Mouse (Mus musculus): ENCODE measurements around the gene Slc13a1.
A peak's percentile ranks its signal among the peaks of the same experiment; 100 is the strongest.
"Not testable (repeated sequence)": the region's sequence is repeated elsewhere in the genome, so short reads cannot be mapped to it uniquely, and the experiment has no call there.

Slc13a1 gene

DNA sequence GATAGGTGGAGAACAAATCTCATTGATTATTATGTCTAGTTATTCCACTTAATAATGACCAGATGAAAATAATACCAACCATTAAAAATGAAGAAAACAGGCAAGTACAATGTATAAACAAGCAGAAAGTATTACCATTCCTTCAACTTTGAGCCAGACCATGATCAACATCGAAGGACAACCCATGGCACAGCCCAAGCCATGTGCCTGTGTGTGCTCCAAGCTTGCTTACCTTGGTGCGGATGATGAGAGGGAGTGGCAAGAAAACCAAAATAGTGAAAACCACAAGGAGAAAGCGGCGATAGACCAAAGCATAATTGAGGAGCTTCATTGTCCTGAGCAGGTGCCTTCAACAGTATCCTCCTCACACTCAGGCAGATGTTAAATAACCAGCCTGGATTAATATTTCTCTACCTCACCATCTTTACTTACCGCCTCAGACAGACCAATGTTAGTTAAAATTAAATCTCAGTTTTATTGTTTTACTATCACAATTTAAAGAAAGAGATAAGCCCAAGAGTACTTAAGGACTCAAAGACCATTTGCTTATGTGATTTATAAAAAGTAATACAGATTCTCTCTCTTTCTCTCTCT is at the start of gene Slc13a1:
Gene Slc13a1 (minus strand): TSS at position 359 of the 594 bp plus-strand sequence.
- DNase-seq = no peak

DNA sequence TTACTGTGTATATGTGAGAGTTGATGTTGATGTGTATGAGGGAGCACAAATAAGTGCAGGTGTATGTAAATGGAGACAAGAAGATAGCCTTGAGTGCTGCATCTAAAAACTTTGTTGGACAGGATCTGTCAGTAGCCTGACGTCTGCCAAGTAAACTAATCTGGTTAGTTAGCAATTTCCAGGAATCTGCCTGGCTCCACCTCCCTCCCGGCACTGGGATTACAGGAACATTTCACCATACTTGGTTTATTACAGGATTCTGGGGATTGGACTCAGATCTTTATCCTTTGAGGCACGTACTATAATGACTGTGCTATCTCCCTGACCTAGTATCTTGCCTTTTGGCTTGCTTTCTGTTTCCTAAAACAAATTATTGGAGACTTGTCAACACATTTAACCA is 40.0 kb upstream of the Slc13a1 start:
- no peak for DNase-seq

DNA sequence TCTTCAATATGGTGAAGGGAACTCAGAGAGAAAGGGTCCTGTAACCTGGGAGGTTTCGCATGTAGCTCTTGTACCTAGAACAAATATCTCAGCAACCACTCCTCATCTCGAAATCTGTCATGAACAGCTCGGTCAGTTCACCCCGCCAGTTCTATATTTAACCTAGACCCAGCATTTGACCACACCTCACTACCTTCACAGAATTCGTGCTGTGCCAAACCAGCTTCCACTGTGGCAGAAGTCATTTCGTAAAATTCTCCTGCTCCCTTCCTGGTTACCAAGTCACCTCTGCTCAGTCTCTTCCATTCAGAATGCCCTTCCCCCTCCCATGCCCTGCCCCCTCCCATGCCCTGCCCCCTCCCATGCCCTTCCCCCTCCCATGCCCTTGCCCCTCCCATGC is 34.3 kb upstream of the Slc13a1 start:
- peak; percentile 12 to 21 for DNase-seq

- DNase-seq = peak; percentile 30 to 36
These were observed 33.0 kb upstream of the Slc13a1 start for GRCm38 (mm10) chr6:24200644-24201484.

DNA sequence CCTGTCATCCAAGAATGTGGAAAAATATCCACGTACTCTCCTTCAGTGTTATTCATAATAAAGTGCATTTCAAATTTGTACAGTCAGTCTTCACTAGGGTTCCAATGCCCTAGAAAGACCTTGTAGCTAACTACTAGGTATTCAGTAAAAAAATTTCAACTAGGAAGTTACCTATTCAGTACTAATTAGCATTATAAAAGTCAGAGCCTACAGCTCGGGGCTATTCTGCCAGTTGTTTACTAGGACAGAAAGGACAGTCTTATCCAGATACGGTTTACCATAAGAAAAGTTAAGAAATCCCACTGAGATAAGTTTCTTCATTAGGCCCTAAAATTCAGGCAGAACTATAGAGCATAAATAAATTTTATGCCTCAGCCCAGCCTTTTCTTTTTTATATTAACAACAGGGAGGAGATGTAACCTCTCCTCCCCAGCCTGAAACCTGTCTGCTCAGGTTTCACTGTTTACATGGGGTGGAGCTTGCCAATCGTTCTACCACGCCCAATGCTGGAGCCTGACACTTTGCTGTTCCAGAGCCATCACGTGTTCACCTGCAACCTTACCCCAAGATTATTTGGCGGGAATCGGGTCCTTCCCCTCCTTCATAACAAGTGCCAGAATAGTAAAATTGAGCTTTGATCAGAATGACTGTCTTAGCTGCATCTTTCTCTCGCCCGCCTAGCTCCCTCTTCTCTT is 29.8 kb upstream of the Slc13a1 start:
- DNase-seq = not testable (repeated sequence)

- not testable (repeated sequence) for DNase-seq
These were observed 28.5 kb upstream of the Slc13a1 start for GRCm38 (mm10) chr6:24196406-24196805.

GRCm38 (mm10) chr6:24183439-24183838 is 15.5 kb upstream of the Slc13a1 start:
- DNase-seq = no peak

- peak; percentile 65 to 68 for DNase-seq
These were observed 7.5 kb upstream of the Slc13a1 start for GRCm38 (mm10) chr6:24175393-24175792.

GRCm38 (mm10) chr6:24173951-24174350 is 6.1 kb upstream of the Slc13a1 start:
- no peak for DNase-seq

- peak; percentile 30 to 43 for DNase-seq
These were observed 4.8 kb upstream of the Slc13a1 start for GRCm38 (mm10) chr6:24172736-24173135.

DNA sequence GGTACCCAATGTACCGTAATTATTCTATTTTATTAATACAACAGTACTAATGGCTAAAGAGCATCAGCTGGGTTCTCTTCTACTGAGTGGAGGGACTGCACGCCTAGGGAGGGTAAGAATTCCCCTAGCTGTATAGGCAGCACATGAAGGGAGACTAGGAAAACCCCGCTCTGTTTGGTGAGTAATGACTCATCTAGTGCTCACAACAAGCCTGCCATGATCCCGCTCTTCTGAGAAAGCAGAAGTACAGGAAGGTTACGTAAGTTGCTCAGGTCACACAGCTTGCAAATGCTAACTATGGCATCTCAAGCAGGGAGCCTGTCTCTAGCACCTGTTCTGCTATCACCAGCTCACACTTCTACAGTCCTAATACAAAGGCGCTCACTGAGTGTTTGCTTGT is 1.1 kb downstream of the Slc13a1 start:
- DNase-seq = peak; percentile 49 to 65

DNA sequence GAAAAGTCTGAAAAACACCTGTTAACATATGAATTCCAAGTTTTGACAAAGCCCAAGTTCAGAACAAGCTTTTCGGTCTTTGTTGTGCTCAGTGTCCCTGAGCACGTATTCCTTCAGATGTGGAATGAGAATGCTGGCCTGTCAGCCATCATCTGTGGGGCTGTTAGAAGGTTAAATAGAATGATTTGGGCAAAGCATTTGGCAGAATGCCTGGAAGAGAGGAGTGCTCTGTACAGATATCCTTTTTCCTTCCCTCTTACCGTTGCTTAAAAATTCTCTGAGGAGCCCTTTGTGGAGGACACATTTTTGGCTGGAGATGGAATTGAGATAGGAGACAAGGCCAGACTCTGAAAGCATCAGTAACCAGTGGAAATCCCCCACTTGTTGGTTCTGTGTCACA is 2.6 kb downstream of the Slc13a1 start:
- DNase-seq = no peak

GRCm38 (mm10) chr6:24159795-24160194 is 8.1 kb downstream of the Slc13a1 start:
- no peak for DNase-seq

GRCm38 (mm10) chr6:24154901-24155300 is 13.0 kb downstream of the Slc13a1 start:
- no peak for DNase-seq

- DNase-seq = no peak
These were observed 34.9 kb downstream of the Slc13a1 start for GRCm38 (mm10) chr6:24132951-24133350.

- no peak for DNase-seq
These were observed 45.3 kb downstream of the Slc13a1 start for GRCm38 (mm10) chr6:24122632-24123031.

- DNase-seq = peak; percentile 49
These were observed 56.3 kb downstream of the Slc13a1 start for GRCm38 (mm10) chr6:24111614-24112013.

- peak; percentile 63 to 72 for DNase-seq
These were observed 59.4 kb downstream of the Slc13a1 start for GRCm38 (mm10) chr6:24108471-24108870.

DNA sequence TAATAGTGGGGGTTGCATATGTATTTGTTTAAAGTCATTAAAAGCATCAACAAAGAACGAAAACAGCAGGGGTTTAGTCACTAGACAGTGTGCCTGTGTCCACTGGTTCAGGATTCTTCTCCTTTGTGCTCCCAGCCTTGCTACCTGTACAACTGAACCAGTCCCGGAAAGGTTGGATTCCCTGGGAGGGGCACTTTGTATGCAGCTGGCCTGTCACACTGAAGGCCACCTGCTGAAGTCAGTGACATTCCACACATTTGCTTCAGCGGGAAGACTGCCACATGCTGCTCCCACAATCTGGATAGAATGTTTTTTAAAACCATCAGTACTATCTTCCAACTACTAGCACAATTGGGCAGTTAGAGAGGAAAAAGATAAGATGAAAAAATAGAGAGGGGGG is 61.7 kb downstream of the Slc13a1 start:
- DNase-seq = peak; percentile 88 to 91

DNA sequence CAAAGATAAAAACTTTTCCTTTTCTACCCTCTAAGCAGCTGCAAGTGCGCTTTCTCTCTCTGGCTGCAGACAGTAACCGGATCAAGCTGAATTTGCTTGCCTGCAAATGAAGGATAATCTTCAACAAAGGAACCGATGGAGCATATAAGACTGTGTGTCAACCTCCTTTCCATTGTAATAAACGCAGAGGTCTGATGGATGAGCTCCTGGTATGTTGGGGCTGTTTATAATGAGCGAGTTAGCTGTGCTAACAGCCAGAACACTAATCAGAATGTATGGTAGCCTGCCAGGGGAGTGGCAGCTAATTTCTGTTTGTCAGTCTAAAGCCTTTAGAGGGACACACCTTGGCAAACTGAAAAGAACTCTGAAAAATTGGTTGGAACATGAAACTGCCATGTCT is 62.2 kb downstream of the Slc13a1 start:
- peak; percentile 29 to 50 for DNase-seq

- peak; percentile 66 to 72 for DNase-seq
These were observed 66.6 kb downstream of the Slc13a1 start for GRCm38 (mm10) chr6:24101281-24101680.

GRCm38 (mm10) chr6:24100705-24101104 is 67.2 kb downstream of the Slc13a1 start:
- peak; percentile 64 to 68 for DNase-seq

GRCm38 (mm10) chr6:24097400-24097799 is 70.5 kb downstream of the Slc13a1 start:
- peak; percentile 61 to 83 for DNase-seq

- DNase-seq = no peak
These were observed 91.8 kb downstream of the Slc13a1 start for GRCm38 (mm10) chr6:24076089-24076488.
